Mouse (Mus musculus) midbrain, embryonic 13.5 days (tissue): ENCODE measurements around the gene Gab2. TPM values are rescaled to one million over a fixed set of nuclear protein-coding genes. Genes with fewer than 3 reads are reported as not detected.

Experiments used
- ATAC-seq: fragments of 200-750 bp; cut with Nextera tagmentation; 2 replicates; pipeline ENCODE4 v1.8.0; 2017; ENCODE audit warnings: mild to moderate bottlenecking, moderate TSS enrichment, moderate library complexity
- H3K27ac ChIP-seq: fragments of 300-500 bp; sonication (generic); 2 replicates; pipeline ENCODE4 v1.5.1; 2015; ENCODE audit warnings: inconsistent platforms, mild to moderate bottlenecking, moderate library complexity
- H3K27me3 ChIP-seq: fragments of 300-500 bp; sonication (generic); 2 replicates; pipeline ENCODE4 v1.6.1; 2015; ENCODE audit warnings: mild to moderate bottlenecking, inconsistent platforms
- H3K36me3 ChIP-seq: fragments of 300-500 bp; sonication (generic); 2 replicates; pipeline ENCODE4 v1.6.1; 2015; ENCODE audit warnings: mild to moderate bottlenecking, inconsistent platforms
- H3K4me1 ChIP-seq: fragments of 300-500 bp; sonication (generic); replicated peaks from 2 replicates; pipeline ENCODE4 v1.6.1; 2015; ENCODE audit warnings: inconsistent platforms
- H3K4me2 ChIP-seq: fragments of 300-500 bp; sonication (generic); replicated peaks from 2 replicates; pipeline ENCODE4 v1.6.1; 2015; ENCODE audit warnings: moderate library complexity, mild to moderate bottlenecking, inconsistent platforms
- H3K4me3 ChIP-seq: fragments of 300-500 bp; sonication (generic); replicated peaks from 2 replicates; pipeline ENCODE4 v1.5.1; 2015; ENCODE audit warnings: mild to moderate bottlenecking, inconsistent platforms
- H3K9ac ChIP-seq: fragments of 300-500 bp; sonication (generic); replicated peaks from 2 replicates; pipeline ENCODE4 v1.6.1; 2015; ENCODE audit warnings: mild to moderate bottlenecking, inconsistent platforms
- H3K9me3 ChIP-seq: fragments of 300-500 bp; sonication (generic); 2 replicates; pipeline ENCODE4 v1.6.1; 2016; ENCODE audit warnings: mild to moderate bottlenecking, inconsistent platforms
- WGBS: fragments of 180-500 bp; shearing (Covaris S2); methylation state at CpG from one replicate; pipeline ENCODE4 v1.1.7; 2015; 5-methylcytosine and 5-hydroxymethylcytosine counted together
- polyA plus RNA-seq: library from polyadenylated mRNA; unstranded; fragments of >200 nt; fragmentation: Nextera tagmentation; extraction: Ambion mirVana; gene quantifications from 2 replicates; pipeline ENCODE4 v1.2.1, GENCODE M21; 2015

The Gab2 gene
- polyA plus RNA-seq, 1 experiment from 2014 or later, result 17.9 TPM

GRCm38 (mm10) chr7:97351792-97352513 is 270.6 kb downstream of the Gab2 start:
- Histone ChIP-seq H3K27me3 (no peaks in the 10 kb centered on the region), H3K4me2 (no peak overlapping the region), H3K9ac (no peak overlapping the region), H3K36me3 (peaks cover 14% of the 10 kb centered on the region), H3K4me1 (no peaks in the 10 kb centered on the region), H3K4me3 (no peak overlapping the region), H3K27ac (no peak overlapping the region), H3K9me3 (no peaks in the 10 kb centered on the region)
- ATAC-seq, result no peak
- WGBS, result 90% methylated on average over 11 of the region's 11 CpGs

- Histone ChIP-seq H3K9ac (no peak overlapping the region), H3K4me1 (no peaks in the 10 kb centered on the region), H3K4me2 (no peak overlapping the region), H3K27me3 (no peaks in the 10 kb centered on the region), H3K36me3 (peaks cover 3% of the 10 kb centered on the region; the same call in 1 of the 2 replicates), H3K4me3 (no peak overlapping the region), H3K9me3 (no peaks in the 10 kb centered on the region), H3K27ac (no peak overlapping the region)
- no peak for ATAC-seq
- 94% methylated on average over 6 of the region's 6 CpGs for WGBS
Observed at GRCm38 (mm10) chr7:97353356-97353755, 272.0 kb downstream of the Gab2 start.

- 46% methylated on average over 13 of the region's 13 CpGs for WGBS
- no peak for ATAC-seq
- no peak overlapping the region for H3K4me3 ChIP-seq
Observed at GRCm38 (mm10) chr7:97355068-97355841, 273.9 kb downstream of the Gab2 start.

DNA sequence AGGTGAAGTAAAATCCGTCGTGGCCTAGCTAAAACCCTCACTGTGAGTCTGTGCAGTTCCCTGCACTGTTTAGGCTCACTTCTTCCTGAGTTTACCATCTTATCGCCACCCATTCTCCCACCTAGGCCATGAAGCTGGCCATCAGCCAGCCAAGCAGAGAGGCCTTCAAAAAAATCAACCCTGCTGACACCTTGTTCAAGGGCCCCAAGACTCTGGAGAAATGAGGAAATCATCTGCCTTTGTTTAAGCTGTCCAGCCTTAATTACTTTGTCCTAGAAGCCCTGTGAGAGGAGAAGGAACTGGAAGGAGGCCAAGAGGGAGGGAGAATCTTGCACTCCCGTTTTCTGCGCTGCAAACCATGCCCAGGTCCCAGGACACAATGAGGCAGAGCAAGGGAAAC is 274.9 kb downstream of the Gab2 start:
- no peaks in the 10 kb centered on the region for H3K4me1 ChIP-seq
- no peaks in the 10 kb centered on the region for H3K27me3 ChIP-seq
- H3K9me3 ChIP-seq, result no peaks in the 10 kb centered on the region
- no peak for ATAC-seq
- H3K9ac ChIP-seq, result no peak overlapping the region
- WGBS, result 80% methylated on average over 5 of the region's 5 CpGs
- H3K4me2 ChIP-seq, result no peak overlapping the region
- H3K27ac ChIP-seq, result no peak overlapping the region
- no peak overlapping the region for H3K4me3 ChIP-seq
- no peaks in the 10 kb centered on the region for H3K36me3 ChIP-seq

More at GRCm38 (mm10) chr7:97355068-97355841, 273.9 kb downstream of the Gab2 start:
- H3K9ac ChIP-seq, result no peak overlapping the region
- H3K27me3 ChIP-seq, result no peaks in the 10 kb centered on the region
- no peak overlapping the region for H3K27ac ChIP-seq
- H3K9me3 ChIP-seq, result no peaks in the 10 kb centered on the region
- H3K4me1 ChIP-seq, result no peaks in the 10 kb centered on the region
- no peaks in the 10 kb centered on the region for H3K36me3 ChIP-seq
- H3K4me2 ChIP-seq, result no peak overlapping the region

DNA sequence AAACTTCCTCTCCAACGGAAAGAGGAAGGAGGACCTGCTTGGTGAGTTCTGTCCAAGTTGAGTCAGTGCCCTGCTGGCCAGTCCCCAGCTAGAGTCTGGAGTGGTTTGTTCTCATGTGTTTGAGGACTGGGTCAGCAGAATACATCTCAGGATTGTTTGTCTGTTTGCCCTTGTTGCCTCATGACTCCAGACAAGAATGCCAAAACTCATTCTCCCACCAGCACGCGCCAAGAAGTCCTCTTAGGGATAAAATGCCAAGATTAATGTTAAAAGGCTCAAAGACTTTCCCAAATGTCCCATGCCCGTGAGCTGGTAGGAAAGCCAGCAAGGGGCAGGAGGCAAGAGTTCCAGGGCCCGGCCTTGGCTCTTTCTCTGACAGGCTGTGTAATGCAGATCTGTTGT is 275.5 kb downstream of the Gab2 start:
- H3K4me2 ChIP-seq, result no peak overlapping the region
- no peak for ATAC-seq
- no peak overlapping the region for H3K9ac ChIP-seq
- H3K4me3 ChIP-seq, result no peak overlapping the region
- H3K27ac ChIP-seq, result no peak overlapping the region
- H3K4me1 ChIP-seq, result no peaks in the 10 kb centered on the region
- whole genome bisulfite sequencing, result 85% methylated on average over 5 of the region's 5 CpGs
- no peaks in the 10 kb centered on the region for H3K9me3 ChIP-seq
- H3K27me3 ChIP-seq, result no peaks in the 10 kb centered on the region
- no peaks in the 10 kb centered on the region for H3K36me3 ChIP-seq

DNA sequence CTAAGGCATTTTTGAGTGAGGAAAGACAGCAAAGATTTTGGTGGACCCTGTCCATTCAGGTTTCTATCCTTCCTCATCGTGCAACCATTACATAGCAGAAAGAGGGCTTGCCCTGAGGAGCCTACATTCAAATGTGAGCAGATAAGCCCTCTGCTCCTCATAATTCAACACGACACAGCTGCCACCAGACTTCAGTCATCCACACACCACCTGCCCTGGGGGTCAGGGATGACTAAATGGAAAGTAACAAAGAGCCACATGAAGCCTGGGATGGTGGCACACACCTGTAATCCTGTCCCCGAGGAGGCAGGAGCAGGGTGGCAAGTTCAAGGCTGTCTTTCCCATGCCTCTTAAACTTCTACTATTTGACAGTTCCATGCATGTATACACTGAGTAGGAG is 276.5 kb downstream of the Gab2 start:
- Histone ChIP-seq H3K4me3 (no peak overlapping the region), H3K9ac (no peak overlapping the region), H3K27me3 (no peaks in the 10 kb centered on the region), H3K9me3 (no peaks in the 10 kb centered on the region), H3K27ac (no peak overlapping the region), H3K36me3 (no peaks in the 10 kb centered on the region), H3K4me1 (no peaks in the 10 kb centered on the region), H3K4me2 (no peak overlapping the region)
- ATAC-seq, result no peak
- WGBS, result 78% methylated on average over 3 of the region's 3 CpGs

DNA sequence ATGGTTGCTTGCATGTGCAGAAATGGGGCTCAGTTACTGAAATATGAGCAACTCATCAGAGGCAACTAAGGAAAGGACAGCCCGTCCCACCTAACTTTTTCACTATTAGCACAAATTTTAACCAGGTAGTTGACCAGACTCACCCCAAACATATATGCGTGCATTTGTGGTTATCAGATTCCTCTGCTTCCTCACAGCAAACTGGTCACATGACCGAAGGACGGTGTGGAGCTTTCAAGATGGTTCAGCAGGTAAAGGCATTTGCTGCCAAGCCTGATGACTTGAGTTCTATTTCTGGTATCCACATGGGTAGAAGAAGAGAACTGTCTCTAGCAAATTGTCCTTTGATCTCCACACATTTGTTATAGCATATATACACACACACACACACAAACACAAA is 277.0 kb downstream of the Gab2 start:
- H3K27me3 ChIP-seq, result no peaks in the 10 kb centered on the region
- no peak overlapping the region for H3K9ac ChIP-seq
- no peaks in the 10 kb centered on the region for H3K36me3 ChIP-seq
- WGBS, result 93% methylated on average over 4 of the region's 4 CpGs
- no peak for ATAC-seq
- no peak overlapping the region for H3K27ac ChIP-seq
- H3K4me2 ChIP-seq, result no peak overlapping the region
- no peaks in the 10 kb centered on the region for H3K4me1 ChIP-seq
- H3K4me3 ChIP-seq, result no peak overlapping the region
- no peaks in the 10 kb centered on the region for H3K9me3 ChIP-seq

Other genes with a start within 250 kb of the Gab2 start
- gene Nars2, start 130.1 kb upstream of the Gab2 start, polyA plus RNA-seq, result 15.6 and 19.0 TPM in 2 replicates